Mouse (Mus musculus) frontal cortex, postnatal 36 days (tissue): ENCODE results near the gene Prr5.
"Not testable (repeated sequence)": the region's sequence is repeated elsewhere in the genome, so short reads cannot be mapped to it uniquely, and the experiment has no call there.

Experiments used
- DNase-seq, 2 experiments: peaks; one replicate each; pipeline ENCODE4 v3.0.0; 2022; ENCODE audit warnings: low spot score in 2 of 2

Gene Prr5

DNA sequence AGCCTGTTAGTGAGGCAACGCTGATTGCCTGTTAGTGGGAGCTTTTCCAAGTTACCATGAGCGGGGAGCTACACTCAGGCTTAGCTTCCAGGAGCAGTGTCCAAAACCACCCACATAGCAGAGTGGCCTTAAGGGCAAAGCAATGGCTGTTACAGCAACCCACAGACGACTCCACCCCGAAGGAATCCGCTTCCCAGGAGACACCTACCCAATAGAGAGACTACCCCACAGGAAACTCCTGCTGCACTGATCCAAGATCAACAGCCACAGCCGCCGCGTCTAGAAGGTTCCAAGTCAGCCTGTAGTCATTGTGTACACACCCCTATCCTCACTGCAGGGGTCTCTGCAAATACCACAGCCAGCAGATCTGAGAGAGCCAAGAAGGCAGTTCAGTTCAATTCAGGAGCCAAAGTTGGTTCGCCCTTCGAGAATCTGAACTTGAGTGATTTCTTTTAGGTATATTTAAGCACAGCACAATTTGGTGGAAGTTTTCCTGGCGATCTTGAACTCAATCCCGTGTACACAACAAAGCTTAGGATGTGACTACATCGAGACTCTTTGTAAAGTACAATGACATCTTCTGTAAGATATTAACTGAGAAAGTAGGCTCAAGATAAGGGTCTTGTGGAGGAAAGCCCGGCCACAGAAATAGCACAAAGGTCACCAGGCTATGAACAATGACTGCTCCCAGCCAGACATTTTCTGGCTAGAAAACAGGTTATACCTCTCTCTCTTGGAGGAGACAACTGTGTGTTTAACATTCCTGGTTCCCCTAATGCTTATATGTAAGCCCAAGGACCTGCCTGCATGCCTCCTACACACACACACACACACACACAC, 43.4 kb downstream of the Prr5 start:
- no peak for DNase-seq

- peak in 1 of 2 experiments; percentile 25 for DNase-seq
Measured at GRCm38 (mm10) chr15:84714730-84715129, 45.3 kb downstream of the Prr5 start.

- DNase-seq, result no peak
Measured at GRCm38 (mm10) chr15:84715132-84715531, 45.7 kb downstream of the Prr5 start.

DNA sequence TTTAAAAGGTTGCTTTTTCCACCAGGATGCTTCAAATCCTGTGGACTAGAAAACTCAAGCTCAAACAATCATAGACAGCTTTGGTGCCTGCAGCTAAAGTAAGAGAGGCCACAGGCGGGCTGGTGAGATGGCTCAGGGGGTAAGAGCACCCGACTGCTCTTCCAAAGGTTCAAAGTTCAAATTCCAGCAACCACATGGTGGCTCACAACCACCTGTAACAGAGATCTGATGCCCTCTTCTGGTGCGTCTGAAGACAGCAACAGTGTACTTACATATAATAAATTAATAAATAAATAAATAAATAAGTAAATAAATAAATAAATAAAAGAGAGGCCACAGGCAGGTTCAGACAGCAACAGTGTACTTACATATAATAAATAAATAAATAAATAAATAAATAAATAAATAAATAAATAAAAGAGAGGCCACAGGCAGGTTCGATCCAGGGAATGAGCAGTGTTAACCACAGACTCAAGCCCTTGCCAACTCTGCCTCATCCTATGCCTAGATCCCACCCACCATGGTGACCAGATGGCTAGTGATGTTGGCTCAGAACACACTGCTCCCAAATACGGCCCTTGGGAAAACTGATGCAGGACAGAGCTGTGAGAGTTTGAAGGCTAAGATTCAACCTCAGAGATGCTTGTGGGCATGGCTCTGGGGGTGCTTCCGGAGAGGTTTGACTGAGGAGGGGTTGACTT, 48.3 kb downstream of the Prr5 start:
- not testable (repeated sequence) for DNase-seq

- DNase-seq, result no peak
Measured at GRCm38 (mm10) chr15:84718785-84719184, 49.4 kb downstream of the Prr5 start.

- DNase-seq, result no peak
Measured at GRCm38 (mm10) chr15:84719791-84720190, 50.4 kb downstream of the Prr5 start, which contains the start of gene Arhgap8. Gene Arhgap8, plus strand, starts transcription at chr15:84720052.

GRCm38 (mm10) chr15:84720291-84721204, 51.1 kb downstream of the Prr5 start:
- DNase-seq, result no peak

DNA sequence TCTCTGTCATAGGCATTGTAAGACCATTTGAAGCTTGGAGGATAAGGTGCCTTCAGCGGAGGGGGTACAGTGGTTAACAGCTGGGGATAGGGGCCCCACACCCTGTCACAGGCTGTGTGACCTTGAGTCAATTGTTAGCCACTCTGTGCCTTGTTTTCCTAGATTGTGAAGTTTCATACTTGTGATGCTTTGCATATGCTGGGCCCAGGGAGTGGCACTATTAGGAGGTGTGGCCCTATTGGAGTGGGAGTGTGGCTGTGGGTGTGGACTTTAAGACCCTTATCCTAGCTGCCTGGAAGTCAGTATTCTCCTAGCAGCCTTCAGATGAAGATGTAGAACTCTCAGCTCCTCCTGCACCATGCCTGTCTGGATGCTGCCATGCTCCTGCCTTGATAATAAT, 54.2 kb downstream of the Prr5 start:
- DNase-seq, result not testable (repeated sequence)

GRCm38 (mm10) chr15:84724199-84724598, 54.8 kb downstream of the Prr5 start:
- DNase-seq, result no peak

DNA sequence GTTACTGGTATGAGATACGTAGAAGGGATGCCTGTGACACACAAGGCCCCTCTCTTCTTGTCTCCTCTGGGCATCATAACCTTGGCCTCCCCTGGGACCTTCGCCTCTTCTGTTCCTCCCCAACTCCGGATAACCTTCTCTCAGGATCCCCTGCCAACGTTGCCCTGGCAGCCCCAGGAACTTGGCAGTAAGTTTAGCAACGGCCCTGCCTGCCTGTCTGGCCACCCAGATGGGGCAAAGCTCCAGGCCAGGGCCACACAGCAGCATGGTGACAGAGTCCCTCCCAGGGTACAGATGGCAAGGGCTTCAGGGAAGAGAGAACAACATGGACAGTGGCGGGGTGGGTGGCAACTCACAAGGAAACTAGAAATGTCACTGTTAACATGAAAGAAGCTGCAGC, 60.3 kb downstream of the Prr5 start:
- peak in 1 of 2 experiments; percentile 35 for DNase-seq

GRCm38 (mm10) chr15:84730893-84731292, 61.5 kb downstream of the Prr5 start:
- no peak for DNase-seq

- no peak for DNase-seq
Measured at GRCm38 (mm10) chr15:84731676-84732424, 62.4 kb downstream of the Prr5 start.

GRCm38 (mm10) chr15:84732425-84732749, 63.0 kb downstream of the Prr5 start:
- DNase-seq, result no peak

DNA sequence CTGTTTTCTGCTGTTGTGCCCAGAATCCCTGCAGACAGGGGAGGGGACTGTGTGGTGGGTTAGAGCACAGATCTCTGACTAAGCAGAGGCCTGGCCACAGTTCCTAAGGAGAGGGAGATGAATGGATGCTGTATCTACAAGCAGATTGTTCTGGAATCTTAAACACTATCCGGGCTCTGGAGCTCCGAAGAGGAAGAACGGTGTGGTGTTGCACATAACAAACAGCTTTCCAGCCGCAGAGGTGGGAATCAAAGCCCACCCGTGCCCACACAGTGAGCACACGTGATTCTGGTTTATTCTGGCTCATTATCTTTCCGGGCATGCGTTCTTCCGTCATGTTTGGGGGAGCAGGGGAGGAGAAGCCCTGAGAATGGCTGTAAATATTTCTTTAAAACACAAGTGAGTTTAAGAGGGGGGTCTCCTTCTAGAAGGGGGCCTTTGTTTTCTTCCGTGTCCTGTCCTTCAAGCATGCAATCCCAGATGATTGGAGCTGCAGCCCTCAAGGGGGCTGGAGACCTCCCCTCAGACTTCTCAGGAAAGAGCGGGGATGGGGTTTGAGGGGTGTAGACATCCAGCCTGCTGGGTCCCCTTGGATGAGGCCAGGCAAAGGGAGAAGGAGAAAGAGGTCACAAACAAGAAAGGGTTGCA, 67.0 kb downstream of the Prr5 start:
- DNase-seq, result no peak

DNA sequence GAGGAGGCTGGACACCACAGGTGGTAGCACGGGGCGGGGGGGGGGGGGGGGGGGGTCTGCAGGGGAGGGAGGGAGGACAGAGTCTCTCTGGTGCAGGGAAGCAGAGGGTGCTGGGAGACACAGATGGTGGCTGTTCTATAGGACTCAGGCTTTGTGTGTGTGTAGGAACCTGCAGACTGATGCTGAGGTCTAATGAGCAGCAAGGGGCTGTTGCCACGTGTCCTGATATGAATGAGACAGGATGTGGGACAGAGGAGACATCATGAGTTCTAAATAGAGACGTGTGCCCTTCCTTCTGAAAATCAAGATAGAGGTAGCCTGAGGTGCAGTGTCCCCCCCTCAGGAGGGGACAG, 67.5 kb downstream of the Prr5 start:
- DNase-seq, result no peak

DNA sequence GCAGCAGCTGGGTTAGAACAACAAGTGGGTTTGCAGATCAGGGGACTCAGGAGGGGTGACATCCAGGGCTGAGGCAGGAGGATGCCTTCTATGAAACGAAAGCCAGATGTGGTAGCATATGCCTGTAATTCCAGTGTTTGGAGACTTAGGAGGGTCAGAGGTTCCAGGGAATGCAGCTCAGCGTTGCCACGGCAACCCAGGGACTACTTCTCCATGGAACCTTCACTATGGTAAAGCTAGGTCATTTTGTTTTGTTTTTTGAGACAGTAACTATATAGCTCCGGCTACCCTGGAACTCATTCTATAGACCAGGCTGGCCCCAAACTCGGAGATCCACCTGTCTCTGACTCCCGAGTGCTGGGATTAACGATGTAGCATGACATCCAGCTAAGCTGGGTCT, 68.8 kb downstream of the Prr5 start:
- no peak for DNase-seq

DNA sequence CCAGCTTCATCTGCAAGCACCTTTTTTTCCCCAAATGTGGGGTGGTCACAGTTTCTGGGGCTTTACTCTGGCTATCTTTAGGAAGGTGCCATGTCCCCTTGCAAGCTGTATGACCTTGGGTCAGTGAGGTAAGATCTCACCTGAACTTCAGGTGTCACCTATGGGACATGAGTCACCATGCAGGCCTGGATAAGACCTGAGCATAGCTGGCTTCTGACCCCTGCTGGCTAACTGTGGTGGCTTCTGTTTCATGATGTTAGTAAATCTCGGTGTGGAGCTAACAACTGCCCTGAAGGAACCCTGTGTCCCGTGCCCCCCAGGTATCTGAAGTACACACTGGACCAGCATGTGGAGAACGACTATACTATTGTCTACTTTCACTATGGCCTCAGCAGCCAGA, 72.2 kb downstream of the Prr5 start:
- no peak for DNase-seq

DNA sequence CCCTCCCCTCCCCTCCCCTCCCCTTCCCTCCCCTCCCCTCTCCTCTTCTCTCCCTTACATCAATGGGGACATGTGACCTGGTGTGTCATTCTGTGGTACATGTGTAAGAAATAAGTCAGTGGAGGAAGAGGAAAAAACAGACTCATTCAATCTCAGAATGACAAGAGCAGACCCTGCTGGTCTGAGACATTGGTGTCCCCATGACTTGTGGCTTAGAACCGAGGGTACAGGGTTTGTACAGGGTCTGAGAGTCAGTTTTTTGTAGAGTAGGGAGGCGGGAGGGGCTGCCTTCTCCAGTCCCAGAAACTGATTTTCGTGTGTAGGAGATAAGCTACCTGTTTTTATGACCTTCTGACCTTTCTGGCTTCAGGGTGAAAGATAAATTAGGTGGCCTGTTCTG, 73.9 kb downstream of the Prr5 start:
- no peak for DNase-seq

DNA sequence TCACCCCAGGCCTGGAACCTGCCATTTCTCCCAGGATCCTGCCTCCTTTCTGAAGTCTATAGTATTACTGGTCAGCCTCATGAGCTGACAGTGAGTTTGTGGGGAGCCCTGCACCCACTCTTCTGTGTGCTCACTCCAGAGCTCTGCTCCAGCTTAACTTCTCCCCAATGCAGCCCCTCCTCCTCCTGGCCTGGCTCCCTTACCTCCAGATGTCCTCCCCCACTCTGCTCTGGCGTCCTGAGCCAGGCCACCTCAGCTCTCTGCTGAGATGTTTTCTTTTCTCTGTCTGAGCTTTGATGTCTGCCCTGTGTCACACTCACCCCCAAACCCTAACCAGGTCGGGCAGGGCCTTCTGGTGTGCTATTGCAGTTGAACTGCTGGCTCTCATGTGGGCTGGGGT, 74.9 kb downstream of the Prr5 start:
- no peak for DNase-seq

DNA sequence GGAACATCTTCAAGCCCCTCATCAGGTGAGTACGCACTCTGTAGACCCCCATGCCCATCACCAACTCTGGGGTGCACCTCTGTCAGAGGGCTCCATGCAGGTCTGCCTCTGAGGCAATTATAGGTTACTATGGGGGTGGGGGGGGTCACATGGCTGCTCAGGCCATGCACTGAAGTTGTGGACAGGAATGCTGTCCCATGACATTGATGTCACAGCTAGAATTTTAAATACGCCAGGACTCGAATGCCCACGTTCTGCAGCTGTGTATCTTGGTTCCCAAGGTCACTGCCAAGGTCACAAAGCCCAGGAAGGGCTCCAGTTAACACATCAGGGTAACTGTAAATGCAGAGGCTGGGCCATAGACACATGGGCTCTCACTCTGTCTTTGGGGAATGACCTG, 76.4 kb downstream of the Prr5 start:
- no peak for DNase-seq
